Mouse (Mus musculus): ENCODE measurements around the gene Myt1l.

- TF ChIP-seq POLR2A (IDR thresholded peaks at IDR 0.05; ENCODE audit: borderline replicate concordance, low read depth, low read length), result no peak
- TF ChIP-seq CTCF (IDR thresholded peaks at IDR 0.05; ENCODE audit: low read depth, low read length), result no peak
These were observed 76.5 kb downstream of the Myt1l start for GRCm38 (mm10) chr12:29604659-29605058.

Measured in bone marrow macrophage, adult 2 months (primary cell).